ENCODE assay signal across 21 mouse cellular contexts in genomic region chr10:92878000-92878399, GRCm38 (mm10).
DNase-seq lines count a peak whose midpoint lies in the region; TF ChIP-seq lines count a peak whose summit lies in the region.
"Had no signal": no experiment of that assay in that cellular context is flagged by ENCODE, and none has a peak within 500 bp of the region (broad histone marks: within the 10 kb centered on the region; RNA-seq: fewer than 3 reads in every experiment).

No protein-coding gene starts in this region.

- DNase-seq in heart, adult 11 months = peak; percentile 43
- DNase-seq in heart, postnatal 25 days (ENCODE audit: low spot score) = no peak
- DNase-seq in ES-E14 (ENCODE audit: low read depth, low spot score) (no peak), R1 (ENCODE audit: low read depth, low spot score) (peak; percentile 16)
- DNase-seq in kidney, postnatal 14 days = no peak
- DNase-seq in embryo, embryonic 10 days (ENCODE audit: low spot score) = no peak
- DNase-seq in left cerebral cortex, postnatal 25 days (ENCODE audit: low spot score in 2 of 2) = no peak
- DNase-seq: adrenal gland, adult 8-10 months; adrenal gland, postnatal 25 days; cerebellum, adult 11-12 months; cerebellum, adult 8-10 months; cerebellum, postnatal 10 days; cerebellum, postnatal 36 days; gastrocnemius, postnatal 10 days; gastrocnemius, postnatal 36 days; heart, postnatal 36 days; kidney, adult 11 months had no signal

- no peak overlapping the region for H3K9ac ChIP-seq in ES-E14 (ENCODE audit: insufficient read depth, low read depth, low read length, poor library complexity, severe bottlenecking)
- H3K9ac ChIP-seq: forebrain, embryonic 13.5 days; hindbrain, embryonic 15.5 days; intestine, embryonic 15.5 days had no signal

- no peak overlapping the region for H3K4me3 ChIP-seq in ES-E14 (ENCODE audit: insufficient read depth in 1 of 2, low read depth in 1 of 2, low read length in 2 of 2, poor library complexity in 1 of 2, severe bottlenecking in 1 of 2)
- H3K4me3 ChIP-seq: forebrain, embryonic 10.5 days; forebrain, embryonic 13.5 days; hindbrain, embryonic 15.5 days; intestine, embryonic 15.5 days had no signal

- no peaks in the 10 kb centered on the region for H3K4me1 ChIP-seq in ES-E14 (ENCODE audit: control insufficient read depth in 2 of 2, insufficient read depth in 2 of 2, low read length in 2 of 2, poor library complexity in 1 of 2)
- H3K4me1 ChIP-seq: forebrain, embryonic 10.5 days; forebrain, embryonic 13.5 days; hindbrain, embryonic 15.5 days; intestine, embryonic 15.5 days had no signal

- no peaks in the 10 kb centered on the region for H3K36me3 ChIP-seq in ES-E14 (ENCODE audit: control insufficient read depth, insufficient read depth, low read length, poor library complexity, severe bottlenecking)
- H3K36me3 ChIP-seq: forebrain, embryonic 10.5 days; hindbrain, embryonic 15.5 days; intestine, embryonic 15.5 days had no signal

- no peak overlapping the region for H3K27ac ChIP-seq in ES-E14 (ENCODE audit: insufficient read depth, low read depth, low read length, poor library complexity, severe bottlenecking)
- H3K27ac ChIP-seq: forebrain, embryonic 10.5 days; forebrain, embryonic 13.5 days; hindbrain, embryonic 15.5 days; intestine, embryonic 15.5 days had no signal

- in situ Hi-C loops in ES-E14 (cut with MboI; ENCODE audit: low sequenced_read_pairs in 2 of 2, unreplicated experiment in 2 of 2) = no loop called here

- no peaks in the 10 kb centered on the region for H3K9me3 ChIP-seq in ES-E14 (ENCODE audit: control insufficient read depth, insufficient read depth, low read depth, low read length)
- H3K9me3 ChIP-seq: forebrain, embryonic 10.5 days; forebrain, embryonic 13.5 days; hindbrain, embryonic 15.5 days; intestine, embryonic 15.5 days had no signal

- intact Hi-C loops in heart, postnatal 25 days (cut with DNase I) = no loop called here
- intact Hi-C loops in left cerebral cortex, postnatal 25 days (cut with DNase I) = no loop called here

TF ChIP-seq in ES-E14, 5 proteins besides CTCF, POLR2A, EP300 and RAD21:
- TF ChIP-seq ZNF384 (IDR thresholded peaks at IDR 0.05; ENCODE audit: low read depth, low read length) (no peak), MAFK (IDR thresholded peaks at IDR 0.05; ENCODE audit: insufficient read depth, low read depth, low read length) (peak; percentile 94), ZC3H11A (IDR thresholded peaks at IDR 0.05; ENCODE audit: borderline replicate concordance, low read depth, low read length) (no peak)

Comparison
In these comparisons a context has a peak if more than half of its experiments do, and no peak if none do; other contexts are left out.
1. DNase-seq: peak in heart, adult 11 months (single experiment) and R1 (single experiment); none in heart, postnatal 25 days (single experiment), ES-E14 (single experiment), kidney, postnatal 14 days (single experiment), embryo, embryonic 10 days (single experiment) and left cerebral cortex, postnatal 25 days (0 of 2).